Mouse (Mus musculus): Measurements from ENCODE around the gene Efcab6. TPM values are rescaled to one million over a fixed set of nuclear protein-coding genes. Genes with fewer than 3 reads are reported as not detected.

Gene Efcab6
- polyA plus RNA-seq, 1 experiment from 2014 or later: 0.22 TPM

DNA sequence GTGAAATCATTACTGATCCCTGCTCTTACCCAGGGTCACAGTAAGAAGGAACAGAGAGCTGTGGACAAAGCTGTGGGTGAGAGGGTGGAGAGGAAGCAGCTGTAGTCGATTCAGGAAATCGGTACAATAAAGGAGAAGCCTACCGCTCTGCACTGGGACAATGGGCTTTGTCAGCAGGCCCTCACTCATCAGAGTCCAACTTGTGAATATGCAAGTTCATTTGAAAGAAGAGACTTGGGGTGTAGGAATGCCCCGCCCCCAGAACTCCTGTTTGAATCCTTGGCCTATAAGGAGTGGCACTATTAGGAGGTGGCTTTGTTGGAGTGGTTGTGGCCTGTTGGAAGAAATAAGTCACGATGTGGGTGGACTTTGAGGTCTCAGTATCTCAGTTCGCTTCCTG, 86.3 kb downstream of the Efcab6 start:
- Histone ChIP-seq H3K27ac (replicated peaks; ENCODE audit: low read depth, low read length) (no peak overlapping the region), H3K9ac (replicated peaks; ENCODE audit: low read length) (no peak overlapping the region), H3K4me2 (ENCODE audit: low read length) (no peak overlapping the region), H3K36me3 (ENCODE audit: control insufficient read depth, insufficient read depth, low read length) (no peaks in the 10 kb centered on the region), H3K27me3 (ENCODE audit: control insufficient read depth, insufficient read depth, low read length) (no peaks in the 10 kb centered on the region), H3K9me3 (ENCODE audit: control insufficient read depth, low read length) (no peaks in the 10 kb centered on the region), H3K4me1 (ENCODE audit: control insufficient read depth, insufficient read depth, low read length) (no peaks in the 10 kb centered on the region), H3K4me3 (replicated peaks; ENCODE audit: low read depth, low read length) (no peak overlapping the region)
- ATAC-seq (ENCODE audit: low FRiP score, low TSS enrichment) (no peak), DNase-seq (no peak)
- WGBS: 47% methylated on average over 6 of the region's 6 CpGs

DNA sequence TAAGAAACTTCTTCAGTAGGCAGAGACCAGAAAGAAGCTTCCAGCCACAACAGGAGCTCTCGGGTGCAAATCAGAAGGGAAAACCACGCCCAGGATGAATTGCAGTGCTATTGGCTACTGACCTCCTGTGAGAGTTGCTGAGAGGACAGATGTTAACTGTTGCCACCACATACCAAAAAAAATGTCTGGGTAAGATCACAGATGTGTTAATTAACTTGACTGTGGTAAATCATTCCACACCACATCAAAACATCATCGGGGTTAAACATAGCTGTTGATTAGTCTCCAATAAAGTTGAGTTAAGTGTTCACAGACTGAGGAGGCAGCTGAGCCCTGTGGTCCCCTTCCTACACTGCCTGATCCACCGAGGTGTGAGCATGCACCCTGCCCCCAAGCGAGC, 88.1 kb downstream of the Efcab6 start:
- Histone ChIP-seq H3K4me2 (ENCODE audit: low read length) (no peak overlapping the region), H3K4me3 (replicated peaks; ENCODE audit: low read depth, low read length) (no peak overlapping the region), H3K9me3 (ENCODE audit: control insufficient read depth, low read length) (no peaks in the 10 kb centered on the region), H3K4me1 (ENCODE audit: control insufficient read depth, insufficient read depth, low read length) (no peaks in the 10 kb centered on the region), H3K27ac (replicated peaks; ENCODE audit: low read depth, low read length) (no peak overlapping the region), H3K9ac (replicated peaks; ENCODE audit: low read length) (no peak overlapping the region), H3K27me3 (ENCODE audit: control insufficient read depth, insufficient read depth, low read length) (no peaks in the 10 kb centered on the region), H3K36me3 (ENCODE audit: control insufficient read depth, insufficient read depth, low read length) (no peaks in the 10 kb centered on the region)
- DNase-seq (no peak), ATAC-seq (ENCODE audit: low FRiP score, low TSS enrichment) (no peak)
- 48% methylated on average over 5 of the region's 5 CpGs for WGBS

DNA sequence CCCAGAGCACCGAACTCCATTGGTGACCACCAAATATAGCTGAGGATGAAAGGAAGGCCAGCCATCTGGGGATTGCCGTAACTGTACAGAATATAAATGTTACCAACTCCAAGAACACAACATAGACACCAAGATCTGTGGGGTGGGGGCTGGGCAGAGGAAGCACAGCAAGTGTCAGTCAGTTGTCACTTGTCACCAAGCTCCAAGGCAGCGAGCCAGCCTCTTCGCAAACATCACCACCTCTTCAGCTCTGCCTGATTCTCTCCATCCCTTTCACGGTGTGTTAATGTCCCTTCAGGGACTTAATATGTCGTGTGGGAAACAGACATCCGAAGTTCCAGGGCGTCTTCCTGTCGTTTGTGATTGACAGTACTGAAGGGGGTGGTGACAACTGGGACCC, 93.0 kb downstream of the Efcab6 start:
- Histone ChIP-seq H3K27ac (replicated peaks; ENCODE audit: low read depth, low read length) (no peak overlapping the region), H3K4me1 (ENCODE audit: control insufficient read depth, insufficient read depth, low read length) (peaks cover 3% of the 10 kb centered on the region; the same call in 1 of the 2 replicates), H3K9ac (replicated peaks; ENCODE audit: low read length) (no peak overlapping the region), H3K4me3 (replicated peaks; ENCODE audit: low read depth, low read length) (no peak overlapping the region), H3K9me3 (ENCODE audit: control insufficient read depth, low read length) (no peaks in the 10 kb centered on the region), H3K4me2 (ENCODE audit: low read length) (no peak overlapping the region), H3K27me3 (ENCODE audit: control insufficient read depth, insufficient read depth, low read length) (no peaks in the 10 kb centered on the region), H3K36me3 (ENCODE audit: control insufficient read depth, insufficient read depth, low read length) (no peaks in the 10 kb centered on the region)
- ATAC-seq (ENCODE audit: low FRiP score, low TSS enrichment) (no peak), DNase-seq (no peak)
- WGBS: 51% methylated on average over 9 of the region's 9 CpGs

DNA sequence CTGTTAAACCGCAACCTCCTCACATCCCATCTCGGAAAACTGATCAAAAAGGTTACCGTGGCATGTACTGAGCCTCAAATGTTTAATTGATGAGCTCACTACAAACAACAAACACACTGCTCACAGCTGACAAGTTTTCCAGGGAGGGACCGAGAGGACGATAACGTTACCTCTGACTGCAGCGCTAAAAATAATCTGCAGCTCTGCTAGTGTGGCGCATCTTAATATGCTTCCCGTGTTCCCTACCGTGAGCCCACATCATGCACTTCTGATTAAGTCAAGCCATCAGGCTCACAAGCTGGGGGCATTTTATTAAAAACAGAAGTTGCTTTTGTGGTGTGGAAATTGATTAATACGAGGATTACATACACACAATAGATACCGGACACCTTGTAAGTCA, 97.4 kb downstream of the Efcab6 start:
- Histone ChIP-seq H3K4me2 (ENCODE audit: low read length) (peak overlapping the region; percentile 16), H3K36me3 (ENCODE audit: control insufficient read depth, insufficient read depth, low read length) (no peaks in the 10 kb centered on the region), H3K4me1 (ENCODE audit: control insufficient read depth, insufficient read depth, low read length) (peaks cover 3% of the 10 kb centered on the region; the same call in 1 of the 2 replicates), H3K9ac (replicated peaks; ENCODE audit: low read length) (no peak overlapping the region), H3K27me3 (ENCODE audit: control insufficient read depth, insufficient read depth, low read length) (no peaks in the 10 kb centered on the region), H3K27ac (replicated peaks; ENCODE audit: low read depth, low read length) (peak overlapping the region; percentile 43; the same call in 1 of the 2 replicates), H3K9me3 (ENCODE audit: control insufficient read depth, low read length) (no peaks in the 10 kb centered on the region), H3K4me3 (replicated peaks; ENCODE audit: low read depth, low read length) (no peak overlapping the region)
- no peak for ATAC-seq (ENCODE audit: low FRiP score, low TSS enrichment)
- 16% methylated on average over 12 of the region's 12 CpGs for whole genome bisulfite sequencing
- peak; percentile 64 for DNase-seq

DNA sequence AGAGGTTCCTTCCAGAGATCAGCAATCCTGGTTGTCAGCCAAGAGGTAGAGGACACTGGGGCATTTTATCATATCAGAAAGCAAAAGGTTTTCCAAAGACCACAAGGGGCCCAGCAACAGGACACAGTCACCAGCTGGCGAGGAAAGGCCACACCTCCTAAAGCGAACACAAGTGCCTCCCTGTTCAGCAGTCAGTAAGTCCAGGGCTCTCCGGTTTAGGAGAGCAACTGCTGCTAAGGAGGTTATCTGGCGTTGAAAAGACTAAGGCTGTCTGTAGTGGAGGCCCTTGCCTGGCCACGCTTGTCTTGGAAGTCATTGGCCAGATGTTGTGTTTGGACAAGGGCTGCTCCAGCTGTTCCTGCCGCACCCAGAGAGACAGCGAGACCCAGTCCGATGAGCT, 100.1 kb downstream of the Efcab6 start:
- no peaks in the 10 kb centered on the region for H3K9me3 ChIP-seq (ENCODE audit: control insufficient read depth, low read length)
- peaks cover 3% of the 10 kb centered on the region; the same call in 1 of the 2 replicates for H3K4me1 ChIP-seq (ENCODE audit: control insufficient read depth, insufficient read depth, low read length)
- no peak overlapping the region for H3K27ac ChIP-seq (replicated peaks; ENCODE audit: low read depth, low read length)
- DNase-seq (no peak), ATAC-seq (ENCODE audit: low FRiP score, low TSS enrichment) (no peak)
- H3K9ac ChIP-seq (replicated peaks; ENCODE audit: low read length): no peak overlapping the region
- WGBS: 78% methylated on average over 8 of the region's 8 CpGs
- H3K36me3 ChIP-seq (ENCODE audit: control insufficient read depth, insufficient read depth, low read length): no peaks in the 10 kb centered on the region
- no peak overlapping the region for H3K4me3 ChIP-seq (replicated peaks; ENCODE audit: low read depth, low read length)
- H3K4me2 ChIP-seq (ENCODE audit: low read length): no peak overlapping the region
- H3K27me3 ChIP-seq (ENCODE audit: control insufficient read depth, insufficient read depth, low read length): no peaks in the 10 kb centered on the region

DNA sequence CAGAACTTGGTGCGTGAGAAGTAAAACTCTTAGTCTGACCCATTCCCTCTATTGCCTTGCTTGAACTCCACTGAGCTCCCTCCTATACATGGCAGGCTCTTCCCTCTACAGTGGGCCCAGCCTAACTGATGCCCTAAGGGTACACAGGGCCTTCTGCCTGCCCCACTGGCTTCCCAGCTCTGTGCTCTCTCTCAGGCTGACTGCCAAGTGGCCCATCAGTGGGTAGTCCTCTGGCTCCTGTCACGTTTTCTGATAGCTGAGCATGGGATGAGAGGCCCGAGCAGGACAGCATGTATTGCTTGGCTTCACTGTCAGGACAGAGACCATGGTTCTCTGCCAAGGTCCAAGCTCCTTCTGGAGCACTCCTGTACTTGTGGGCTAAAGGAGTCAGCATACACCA, 106.8 kb downstream of the Efcab6 start:
- DNase-seq: no peak
- H3K4me2 ChIP-seq (ENCODE audit: low read length): no peak overlapping the region
- 79% methylated on average over 3 of the region's 3 CpGs for WGBS

DNA sequence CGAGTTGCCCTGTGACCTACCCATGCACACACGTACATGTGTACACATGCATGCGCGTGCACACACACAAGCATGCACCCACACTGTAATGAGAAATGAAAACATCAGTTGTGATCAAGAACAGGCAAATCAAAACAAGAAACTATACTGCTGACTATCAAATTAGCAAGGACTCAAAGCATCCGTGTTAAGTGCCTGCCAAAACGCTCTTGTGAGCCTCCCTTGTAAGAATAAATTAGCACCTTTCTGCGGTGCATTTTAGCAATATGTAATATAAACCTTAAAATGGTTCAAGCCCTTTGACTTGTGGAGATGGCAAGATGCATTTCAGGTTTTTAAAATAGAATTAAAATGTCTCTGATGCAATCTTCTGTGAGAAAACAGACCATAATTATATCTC, 108.2 kb downstream of the Efcab6 start:
- no peak for ATAC-seq (ENCODE audit: low FRiP score, low TSS enrichment)
- no peak overlapping the region for H3K4me3 ChIP-seq (replicated peaks; ENCODE audit: low read depth, low read length)
- H3K4me2 ChIP-seq (ENCODE audit: low read length): no peak overlapping the region
- no peaks in the 10 kb centered on the region for H3K36me3 ChIP-seq (ENCODE audit: control insufficient read depth, insufficient read depth, low read length)
- no peaks in the 10 kb centered on the region for H3K27me3 ChIP-seq (ENCODE audit: control insufficient read depth, insufficient read depth, low read length)
- DNase-seq: no peak
- no peaks in the 10 kb centered on the region for H3K4me1 ChIP-seq (ENCODE audit: control insufficient read depth, insufficient read depth, low read length)
- H3K27ac ChIP-seq (replicated peaks; ENCODE audit: low read depth, low read length): no peak overlapping the region
- no peak overlapping the region for H3K9ac ChIP-seq (replicated peaks; ENCODE audit: low read length)
- 93% methylated on average over 7 of the region's 7 CpGs for WGBS
- H3K9me3 ChIP-seq (ENCODE audit: control insufficient read depth, low read length): no peaks in the 10 kb centered on the region

More for the DNA sequence above, 106.8 kb downstream of the Efcab6 start:
- H3K36me3 ChIP-seq (ENCODE audit: control insufficient read depth, insufficient read depth, low read length): no peaks in the 10 kb centered on the region
- no peaks in the 10 kb centered on the region for H3K4me1 ChIP-seq (ENCODE audit: control insufficient read depth, insufficient read depth, low read length)
- no peak for ATAC-seq (ENCODE audit: low FRiP score, low TSS enrichment)
- no peak overlapping the region for H3K9ac ChIP-seq (replicated peaks; ENCODE audit: low read length)
- no peaks in the 10 kb centered on the region for H3K27me3 ChIP-seq (ENCODE audit: control insufficient read depth, insufficient read depth, low read length)
- no peaks in the 10 kb centered on the region for H3K9me3 ChIP-seq (ENCODE audit: control insufficient read depth, low read length)
- H3K27ac ChIP-seq (replicated peaks; ENCODE audit: low read depth, low read length): no peak overlapping the region
- no peak overlapping the region for H3K4me3 ChIP-seq (replicated peaks; ENCODE audit: low read depth, low read length)

DNA sequence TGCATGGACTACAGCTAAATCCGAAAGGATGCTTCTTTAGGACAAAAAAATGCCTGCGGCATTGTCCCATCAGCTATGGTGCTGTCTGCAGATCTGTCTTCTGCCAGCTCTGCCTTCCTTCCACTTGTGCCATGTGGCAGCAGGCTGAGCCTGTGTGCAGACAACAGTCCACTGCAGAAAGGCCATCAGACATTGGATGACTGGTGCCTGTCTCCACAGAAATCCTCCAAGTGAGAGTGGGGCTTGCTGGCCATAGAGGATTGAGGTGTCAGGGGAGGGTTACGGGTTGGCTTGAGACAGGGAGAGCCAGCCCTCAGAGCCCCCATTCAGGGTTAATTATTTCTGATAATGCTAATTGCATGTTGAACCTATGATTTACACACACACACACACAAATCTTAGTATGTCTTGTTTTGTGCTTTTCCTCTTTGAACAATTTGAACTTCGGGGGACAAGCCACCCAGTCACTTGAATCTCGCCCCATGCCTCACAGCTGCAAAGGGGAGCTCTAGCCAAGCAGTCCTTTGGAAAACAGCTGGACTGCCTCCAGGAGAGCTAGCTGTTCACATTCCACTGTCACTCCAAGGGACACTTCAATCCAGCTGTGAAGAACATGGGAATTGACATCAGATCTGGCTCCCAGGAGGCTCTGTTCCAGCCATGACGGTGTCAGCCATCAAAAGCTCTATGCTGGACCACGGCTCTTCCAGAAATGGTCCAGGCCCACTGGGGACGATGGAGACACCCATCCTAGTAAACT, 109.1 kb downstream of the Efcab6 start:
- no peaks in the 10 kb centered on the region for H3K4me1 ChIP-seq (ENCODE audit: control insufficient read depth, insufficient read depth, low read length)
- no peak overlapping the region for H3K4me3 ChIP-seq (replicated peaks; ENCODE audit: low read depth, low read length)
- DNase-seq: no peak
- no peak overlapping the region for H3K4me2 ChIP-seq (ENCODE audit: low read length)
- ATAC-seq (ENCODE audit: low FRiP score, low TSS enrichment): no peak
- no peaks in the 10 kb centered on the region for H3K36me3 ChIP-seq (ENCODE audit: control insufficient read depth, insufficient read depth, low read length)
- no peaks in the 10 kb centered on the region for H3K9me3 ChIP-seq (ENCODE audit: control insufficient read depth, low read length)
- H3K27ac ChIP-seq (replicated peaks; ENCODE audit: low read depth, low read length): no peak overlapping the region
- H3K9ac ChIP-seq (replicated peaks; ENCODE audit: low read length): no peak overlapping the region
- H3K27me3 ChIP-seq (ENCODE audit: control insufficient read depth, insufficient read depth, low read length): no peaks in the 10 kb centered on the region
- WGBS: 87% methylated on average over 8 of the region's 8 CpGs

DNA sequence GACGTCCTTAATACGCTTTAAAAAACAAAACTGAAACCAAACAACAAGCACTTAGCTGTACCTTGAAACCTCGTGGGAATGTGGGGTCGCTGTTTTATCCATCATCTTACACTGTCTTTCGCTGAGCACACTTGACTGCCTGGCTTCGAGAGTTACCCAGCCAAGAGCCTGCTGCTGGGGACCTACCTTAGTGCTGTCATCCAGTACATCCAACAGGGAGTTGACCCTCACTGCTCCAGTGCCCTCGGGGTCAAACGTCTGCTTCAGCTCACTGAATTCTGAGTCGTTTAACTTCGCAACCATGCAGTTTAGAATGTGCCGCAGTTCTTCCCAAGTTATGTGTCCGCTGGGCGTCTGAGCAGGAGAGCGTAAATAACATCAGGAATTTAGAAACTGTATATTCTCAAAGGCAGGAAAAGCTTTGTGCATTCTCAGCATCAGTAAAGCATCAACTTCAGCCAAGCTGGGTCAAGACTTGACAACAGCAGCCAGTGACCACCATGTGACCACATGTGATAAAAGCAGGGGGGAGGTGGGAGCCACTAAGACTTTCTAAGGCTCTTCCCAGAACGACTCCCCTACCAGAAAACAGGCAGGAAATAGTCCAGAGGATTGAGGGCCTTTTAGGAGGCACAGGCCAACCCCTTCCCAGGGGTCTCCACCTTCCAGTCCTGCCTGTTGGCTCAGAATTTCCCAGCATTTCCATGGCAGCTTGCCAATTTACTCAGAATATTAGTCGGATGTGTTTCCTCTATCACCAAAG, 115.3 kb downstream of the Efcab6 start:
- H3K27ac ChIP-seq (replicated peaks; ENCODE audit: low read depth, low read length): no peak overlapping the region
- H3K9ac ChIP-seq (replicated peaks; ENCODE audit: low read length): no peak overlapping the region
- 47% methylated on average over 16 of the region's 16 CpGs for WGBS
- no peaks in the 10 kb centered on the region for H3K36me3 ChIP-seq (ENCODE audit: control insufficient read depth, insufficient read depth, low read length)
- no peak overlapping the region for H3K4me2 ChIP-seq (ENCODE audit: low read length)
- no peak overlapping the region for H3K4me3 ChIP-seq (replicated peaks; ENCODE audit: low read depth, low read length)
- ATAC-seq (ENCODE audit: low FRiP score, low TSS enrichment) (no peak), DNase-seq (no peak)
- no peaks in the 10 kb centered on the region for H3K9me3 ChIP-seq (ENCODE audit: control insufficient read depth, low read length)
- no peaks in the 10 kb centered on the region for H3K27me3 ChIP-seq (ENCODE audit: control insufficient read depth, insufficient read depth, low read length)
- H3K4me1 ChIP-seq (ENCODE audit: control insufficient read depth, insufficient read depth, low read length): no peaks in the 10 kb centered on the region

Measured in midbrain, embryonic 14.5 days (tissue).